Mouse (Mus musculus) stomach, embryonic 15.5 days (tissue): ENCODE data around the gene Usp48. TPM values are rescaled to one million over a fixed set of nuclear protein-coding genes. Genes with fewer than 3 reads are reported as not detected.
A peak's percentile ranks its signal among the peaks of the same experiment; 100 is the strongest.

Source experiments
- ATAC-seq: fragments of 200-750 bp; cut with Nextera tagmentation; 2 replicates; pipeline ENCODE4 v1.8.0; 2017; ENCODE audit warnings: low read depth, moderate number of reproducible peaks, moderate TSS enrichment; ENCODE audit not compliant: insufficient read depth, low FRiP score
- H3K27ac ChIP-seq: fragments of 300-500 bp; sonication (generic); 2 replicates; pipeline ENCODE4 v1.5.1; 2015; ENCODE audit warnings: mild to moderate bottlenecking, inconsistent platforms
- H3K27me3 ChIP-seq: fragments of 300-500 bp; sonication (generic); replicated peaks from 2 replicates; pipeline ENCODE4 v1.6.1; 2015; ENCODE audit warnings: inconsistent platforms
- H3K36me3 ChIP-seq: fragments of 300-500 bp; sonication (generic); 2 replicates; pipeline ENCODE4 v1.6.1; 2015; ENCODE audit warnings: inconsistent platforms
- H3K4me1 ChIP-seq: fragments of 300-500 bp; sonication (generic); 2 replicates; pipeline ENCODE4 v1.6.1; 2015; ENCODE audit warnings: inconsistent platforms
- H3K4me2 ChIP-seq: fragments of 300-500 bp; sonication (generic); 2 replicates; pipeline ENCODE4 v1.6.1; 2015; ENCODE audit warnings: mild to moderate bottlenecking, inconsistent platforms
- H3K4me3 ChIP-seq: fragments of 300-500 bp; sonication (generic); replicated peaks from 2 replicates; pipeline ENCODE4 v1.5.1; 2015; ENCODE audit warnings: inconsistent platforms
- H3K9ac ChIP-seq: fragments of 300-500 bp; sonication (generic); 2 replicates; pipeline ENCODE4 v1.6.1; 2015; ENCODE audit warnings: inconsistent platforms
- H3K9me3 ChIP-seq: fragments of 300-500 bp; sonication (generic); 2 replicates; pipeline ENCODE4 v1.6.1; 2016; ENCODE audit warnings: inconsistent platforms
- WGBS: fragments of 180-500 bp; shearing (Covaris S2); methylation state at CpG from one replicate; pipeline ENCODE4 v1.1.7; 2015; 5-methylcytosine and 5-hydroxymethylcytosine counted together
- polyA plus RNA-seq: library from polyadenylated mRNA; unstranded; fragments of >200 nt; fragmentation: Nextera tagmentation; extraction: Ambion mirVana; gene quantifications from 2 replicates; pipeline ENCODE4 v1.2.1, GENCODE M21; 2015

Gene Usp48
- polyA plus RNA-seq, 1 experiment from 2014 or later, result 63.8 TPM

GRCm38 (mm10) chr4:137647648-137648047 is 54.1 kb downstream of the Usp48 start:
- peaks cover 56% of the 10 kb centered on the region for H3K36me3 ChIP-seq
- ATAC-seq, result no peak

DNA sequence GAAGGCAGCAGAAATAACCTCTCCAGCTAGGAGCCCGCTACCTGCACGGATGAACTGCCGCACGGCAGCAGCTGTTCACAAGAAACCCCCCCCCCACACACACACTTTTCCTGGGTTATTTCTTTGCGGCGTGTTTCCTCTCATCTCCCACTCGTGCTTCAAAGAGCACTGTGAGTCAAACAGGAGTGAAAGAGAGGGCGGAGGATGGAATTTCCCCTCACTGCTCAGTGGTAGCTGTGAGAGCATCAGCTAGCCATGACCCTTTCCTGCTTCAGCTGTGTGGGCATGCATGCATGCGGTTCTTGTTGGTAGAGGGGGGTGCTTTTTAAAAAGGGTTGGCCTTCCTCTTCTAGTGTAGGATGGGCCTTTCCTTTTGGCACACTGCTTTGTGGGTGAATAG is 54.7 kb downstream of the Usp48 start:
- H3K4me2 ChIP-seq, result no peak overlapping the region
- 85% methylated on average over 9 of the region's 9 CpGs for WGBS
- H3K4me1 ChIP-seq, result no peaks in the 10 kb centered on the region
- no peak overlapping the region for H3K9ac ChIP-seq
- no peaks in the 10 kb centered on the region for H3K27me3 ChIP-seq
- H3K36me3 ChIP-seq, result peaks cover 60% of the 10 kb centered on the region
- H3K9me3 ChIP-seq, result no peaks in the 10 kb centered on the region
- H3K27ac ChIP-seq, result no peak overlapping the region
- no peak overlapping the region for H3K4me3 ChIP-seq
- no peak for ATAC-seq

More at GRCm38 (mm10) chr4:137647648-137648047, 54.1 kb downstream of the Usp48 start:
- Histone ChIP-seq H3K9ac (no peak overlapping the region), H3K27ac (no peak overlapping the region), H3K27me3 (no peaks in the 10 kb centered on the region), H3K4me3 (no peak overlapping the region), H3K4me2 (no peak overlapping the region), H3K4me1 (no peaks in the 10 kb centered on the region), H3K9me3 (no peaks in the 10 kb centered on the region)
- 83% methylated on average over 6 of the region's 6 CpGs for WGBS

- Histone ChIP-seq H3K27me3 (no peaks in the 10 kb centered on the region), H3K4me3 (no peak overlapping the region), H3K4me2 (no peak overlapping the region), H3K4me1 (no peaks in the 10 kb centered on the region), H3K36me3 (peaks cover 59% of the 10 kb centered on the region), H3K9me3 (no peaks in the 10 kb centered on the region), H3K27ac (no peak overlapping the region), H3K9ac (no peak overlapping the region)
- WGBS, result 67% methylated on average over 5 of the region's 5 CpGs
- peak; percentile 31; the same call in 1 of the 2 replicates for ATAC-seq
Observed at GRCm38 (mm10) chr4:137650912-137651311, 57.4 kb downstream of the Usp48 start.

DNA sequence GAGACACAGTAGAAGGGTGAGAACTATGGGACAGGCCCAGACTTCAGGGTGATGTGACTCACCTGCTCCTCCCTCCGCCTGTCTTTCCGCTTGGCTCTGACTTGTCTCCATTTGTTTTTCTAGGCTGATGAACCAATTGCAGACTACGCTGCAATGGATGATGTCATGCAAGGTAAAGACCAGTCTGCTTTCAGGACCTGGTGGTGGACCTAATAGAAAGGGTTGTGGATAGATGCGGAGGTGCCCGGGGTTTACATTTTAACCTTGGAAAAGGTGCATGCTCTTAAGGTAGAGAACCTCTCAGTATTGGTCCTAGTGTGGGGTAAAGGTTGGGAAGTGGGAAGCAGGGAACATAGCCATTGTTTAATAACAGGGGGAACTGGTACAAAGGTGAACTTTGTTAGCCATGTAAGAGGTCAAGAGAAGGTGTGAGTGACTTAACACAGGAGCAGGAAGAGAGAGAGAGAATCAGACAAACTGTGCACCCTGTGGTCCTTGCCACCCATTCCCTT is 59.3 kb downstream of the Usp48 start:
- Histone ChIP-seq H3K4me2 (no peak overlapping the region), H3K9ac (no peak overlapping the region), H3K4me3 (no peak overlapping the region), H3K27ac (no peak overlapping the region), H3K36me3 (peaks cover 62% of the 10 kb centered on the region), H3K9me3 (no peaks in the 10 kb centered on the region), H3K4me1 (no peaks in the 10 kb centered on the region), H3K27me3 (no peaks in the 10 kb centered on the region)
- ATAC-seq, result no peak
- 87% methylated on average over 5 of the region's 5 CpGs for WGBS

- Histone ChIP-seq H3K27me3 (no peaks in the 10 kb centered on the region), H3K4me3 (no peak overlapping the region), H3K27ac (no peak overlapping the region), H3K4me1 (no peaks in the 10 kb centered on the region), H3K4me2 (no peak overlapping the region), H3K9ac (no peak overlapping the region), H3K36me3 (peaks cover 52% of the 10 kb centered on the region), H3K9me3 (no peaks in the 10 kb centered on the region)
- no peak for ATAC-seq
- 89% methylated on average over 18 of the region's 18 CpGs for WGBS
Observed at GRCm38 (mm10) chr4:137655241-137656031, 61.9 kb downstream of the Usp48 start.

GRCm38 (mm10) chr4:137657674-137658073 is 64.1 kb downstream of the Usp48 start:
- H3K4me2 ChIP-seq, result no peak overlapping the region
- ATAC-seq, result no peak
- WGBS, result 84% methylated on average over 8 of the region's 8 CpGs

DNA sequence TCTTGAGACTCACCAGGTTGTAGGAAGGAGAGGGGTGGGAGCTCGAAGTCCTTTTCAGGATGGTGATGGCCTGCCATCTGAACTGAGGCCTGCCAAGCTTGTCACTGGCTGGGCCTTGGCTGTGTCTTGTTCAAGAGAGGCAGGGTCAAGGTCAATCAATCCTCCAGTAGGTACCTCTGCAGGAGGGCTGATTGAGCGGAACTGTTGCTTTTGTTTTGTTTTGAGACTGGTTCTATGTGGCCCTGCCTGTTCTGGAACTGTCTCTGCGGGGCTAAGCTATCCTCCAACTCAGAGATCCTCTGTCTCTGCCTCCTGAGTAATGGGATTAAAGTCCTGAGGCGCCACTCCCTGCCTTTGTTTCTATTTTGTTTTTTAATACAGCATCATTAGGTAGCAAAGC is 66.0 kb downstream of the Usp48 start:
- WGBS, result 86% methylated on average over 4 of the region's 4 CpGs
- Histone ChIP-seq H3K9me3 (no peaks in the 10 kb centered on the region), H3K4me1 (peaks cover 5% of the 10 kb centered on the region; the same call in 1 of the 2 replicates), H3K9ac (no peak overlapping the region), H3K4me2 (no peak overlapping the region), H3K27me3 (peaks cover 14% of the 10 kb centered on the region), H3K36me3 (peaks cover 23% of the 10 kb centered on the region), H3K27ac (no peak overlapping the region), H3K4me3 (no peak overlapping the region)
- ATAC-seq, result no peak

More at GRCm38 (mm10) chr4:137657674-137658073, 64.1 kb downstream of the Usp48 start:
- Histone ChIP-seq H3K9me3 (no peaks in the 10 kb centered on the region), H3K4me3 (no peak overlapping the region), H3K36me3 (peaks cover 34% of the 10 kb centered on the region), H3K9ac (no peak overlapping the region), H3K4me1 (no peaks in the 10 kb centered on the region), H3K27me3 (no peaks in the 10 kb centered on the region), H3K27ac (no peak overlapping the region)

DNA sequence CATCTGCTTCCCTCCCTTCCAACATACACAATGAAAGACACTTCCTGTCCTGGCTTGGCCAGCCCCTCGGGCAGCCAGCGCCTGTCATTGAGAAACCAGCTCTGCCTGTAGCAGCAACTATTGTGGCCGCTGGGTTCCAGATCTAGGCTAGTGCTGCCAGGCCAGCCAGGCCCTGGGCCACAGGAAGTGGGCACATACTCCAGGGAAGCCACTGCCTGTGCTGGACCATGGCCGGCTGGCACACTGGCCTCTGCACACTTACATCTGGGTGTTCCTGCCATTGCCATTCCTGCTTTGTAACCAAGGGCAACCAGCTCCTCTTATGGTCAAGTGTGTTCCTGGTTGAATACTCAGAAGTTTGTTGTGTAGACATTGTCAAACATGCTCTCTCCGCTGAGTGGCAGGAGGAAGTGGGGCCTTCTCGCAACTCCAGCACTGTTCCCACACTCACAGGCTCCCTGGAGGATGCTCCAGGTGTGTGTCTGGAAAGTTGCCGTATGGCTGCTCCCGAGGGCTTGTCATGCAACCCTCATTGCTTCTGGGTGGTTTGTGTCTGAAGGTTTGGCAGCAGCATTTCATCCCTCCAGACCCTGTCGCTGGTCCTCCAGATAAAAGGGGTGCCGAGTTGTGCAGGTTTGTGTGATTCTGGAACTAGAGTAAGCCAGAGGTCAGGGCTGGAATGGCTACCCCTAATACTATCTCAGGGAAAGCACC is 67.0 kb downstream of the Usp48 start:
- 60% methylated on average over 10 of the region's 10 CpGs for WGBS

GRCm38 (mm10) chr4:137661078-137661450 is 67.5 kb downstream of the Usp48 start:
- Histone ChIP-seq H3K27ac (no peak overlapping the region), H3K4me3 (no peak overlapping the region), H3K9me3 (no peaks in the 10 kb centered on the region), H3K4me2 (no peak overlapping the region), H3K36me3 (peaks cover 8% of the 10 kb centered on the region), H3K4me1 (peaks cover 5% of the 10 kb centered on the region; the same call in 1 of the 2 replicates), H3K9ac (no peak overlapping the region), H3K27me3 (peaks cover 22% of the 10 kb centered on the region)
- 70% methylated on average over 2 of the region's 2 CpGs for WGBS
- no peak for ATAC-seq

More for the DNA sequence above, 67.0 kb downstream of the Usp48 start:
- H3K4me3 ChIP-seq, result no peak overlapping the region
- no peak overlapping the region for H3K4me2 ChIP-seq
- no peak overlapping the region for H3K27ac ChIP-seq
- ATAC-seq, result no peak
- H3K4me1 ChIP-seq, result peaks cover 5% of the 10 kb centered on the region; the same call in 1 of the 2 replicates
- no peak overlapping the region for H3K9ac ChIP-seq
- peaks cover 14% of the 10 kb centered on the region for H3K36me3 ChIP-seq
- no peaks in the 10 kb centered on the region for H3K9me3 ChIP-seq
- H3K27me3 ChIP-seq, result peaks cover 19% of the 10 kb centered on the region

- no peak overlapping the region for H3K27ac ChIP-seq
- peaks cover 22% of the 10 kb centered on the region for H3K27me3 ChIP-seq
- H3K9me3 ChIP-seq, result no peaks in the 10 kb centered on the region
- no peak for ATAC-seq
- H3K4me3 ChIP-seq, result no peak overlapping the region
- 82% methylated on average over 6 of the region's 6 CpGs for WGBS
- H3K4me2 ChIP-seq, result no peak overlapping the region
- peaks cover 3% of the 10 kb centered on the region for H3K36me3 ChIP-seq
- H3K4me1 ChIP-seq, result peaks cover 5% of the 10 kb centered on the region; the same call in 1 of the 2 replicates
- no peak overlapping the region for H3K9ac ChIP-seq
Observed at GRCm38 (mm10) chr4:137661547-137661946, 68.0 kb downstream of the Usp48 start.

DNA sequence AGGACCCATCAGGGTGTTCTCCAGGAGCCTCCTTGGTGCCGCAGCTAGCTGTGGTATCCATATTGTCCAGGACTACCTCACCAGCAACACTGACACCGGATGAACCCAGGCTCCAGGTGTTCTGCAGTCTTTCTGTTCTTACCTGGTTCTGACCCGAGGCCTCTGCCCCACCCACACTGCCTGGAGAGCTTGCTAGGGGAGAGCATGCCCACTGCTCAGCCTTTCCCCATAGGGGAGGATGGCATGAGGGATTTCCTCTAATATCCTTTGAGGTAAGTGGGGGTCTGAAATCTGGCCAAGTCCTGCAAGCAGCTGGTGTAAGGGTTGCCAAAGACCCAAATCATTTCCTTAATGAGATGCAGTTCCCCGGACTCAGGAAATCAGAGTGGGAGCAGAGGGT is 69.9 kb downstream of the Usp48 start:
- ATAC-seq, result no peak
- Histone ChIP-seq H3K4me1 (peaks cover 11% of the 10 kb centered on the region; the same call in 1 of the 2 replicates), H3K36me3 (no peaks in the 10 kb centered on the region), H3K9ac (no peak overlapping the region), H3K27me3 (peaks cover 22% of the 10 kb centered on the region), H3K9me3 (no peaks in the 10 kb centered on the region), H3K4me3 (no peak overlapping the region), H3K27ac (no peak overlapping the region), H3K4me2 (no peak overlapping the region)
- 74% methylated on average over 4 of the region's 4 CpGs for WGBS
